Mouse (Mus musculus): ENCODE results near the gene Dynlt1b.
"Not testable (repeated sequence)": the region's sequence is repeated elsewhere in the genome, so short reads cannot be mapped to it uniquely, and the experiment has no call there.

The Dynlt1b gene

DNA sequence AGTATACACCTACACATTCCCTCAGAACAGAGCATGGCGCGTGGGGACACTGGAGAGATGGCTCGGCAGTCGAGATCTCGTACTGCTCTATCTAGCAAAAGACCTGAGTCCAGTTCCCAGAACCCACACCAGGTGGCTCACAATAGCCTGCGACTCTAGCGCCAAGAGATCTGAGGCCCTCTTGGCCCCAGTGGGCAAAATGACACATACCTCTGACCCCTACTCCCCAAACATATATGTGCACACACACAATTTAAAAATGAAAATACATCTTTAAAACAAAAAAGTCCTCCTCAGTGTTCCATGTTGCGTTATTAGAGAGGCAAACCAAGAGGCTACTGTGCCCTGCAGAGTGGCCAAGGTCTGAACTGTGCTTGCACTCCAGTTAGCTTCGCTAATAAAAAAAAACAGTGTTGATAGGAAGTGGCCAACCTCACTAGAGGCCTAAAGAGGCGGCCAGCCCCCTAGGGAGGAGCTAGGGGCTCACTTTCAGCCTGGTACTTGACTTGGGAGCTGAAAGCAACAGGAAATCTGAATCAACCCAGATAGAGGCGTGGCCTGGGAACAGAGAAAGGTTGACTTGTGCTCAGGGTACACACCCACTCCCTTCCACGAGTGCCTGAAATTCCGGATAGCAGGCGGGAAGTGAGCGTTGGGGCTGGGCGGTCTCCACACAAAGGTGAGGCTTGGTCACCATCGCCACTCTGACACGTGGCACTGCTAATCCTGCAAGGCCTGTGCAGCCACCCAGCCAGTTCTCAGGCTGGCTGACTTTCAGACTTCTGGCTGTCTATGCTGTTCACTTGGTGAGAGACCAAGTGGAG lies 37.9 kb downstream of the Dynlt1b start:
- DNase-seq (ENCODE audit: low read depth) = peak; percentile 86

DNA sequence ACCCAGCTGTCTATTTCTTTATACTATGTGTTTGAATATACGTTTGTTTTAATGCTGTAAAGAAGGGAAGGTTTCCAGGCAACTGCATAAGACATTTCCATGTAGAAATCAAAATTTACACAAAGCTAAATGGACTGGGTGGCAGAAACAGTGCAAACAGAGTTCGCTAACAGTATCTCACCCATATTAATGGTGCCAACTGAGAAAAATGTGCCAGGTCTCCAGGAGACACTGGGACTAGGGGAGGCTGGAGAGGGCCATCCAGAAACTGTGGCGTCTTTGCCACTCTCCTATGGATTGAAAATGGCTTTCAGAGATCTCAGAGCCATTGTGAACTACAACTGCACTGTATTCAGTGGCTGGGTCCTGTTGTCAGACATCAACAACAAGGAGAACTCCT lies 40.1 kb downstream of the Dynlt1b start:
- DNase-seq (ENCODE audit: low read depth) = not testable (repeated sequence)

DNA sequence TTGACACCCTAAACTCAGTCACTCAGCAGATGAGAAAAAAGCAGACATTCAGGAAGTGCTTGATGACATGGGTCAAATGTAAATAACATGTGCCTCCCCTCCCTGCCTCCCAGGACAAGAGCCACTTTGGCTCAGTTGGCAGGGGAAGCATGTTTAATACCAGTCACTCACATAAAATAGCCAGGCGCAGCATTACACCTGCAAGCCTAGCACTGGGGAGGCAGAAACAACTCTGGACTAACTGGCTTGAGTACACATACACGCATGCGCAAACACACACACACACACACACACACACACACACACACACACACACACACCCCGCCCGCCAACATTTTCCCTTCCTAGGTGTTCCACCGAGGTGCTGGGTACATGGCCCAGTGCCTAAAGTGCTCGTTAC lies 40.8 kb downstream of the Dynlt1b start:
- not testable (repeated sequence) for DNase-seq (ENCODE audit: low read depth)

DNA sequence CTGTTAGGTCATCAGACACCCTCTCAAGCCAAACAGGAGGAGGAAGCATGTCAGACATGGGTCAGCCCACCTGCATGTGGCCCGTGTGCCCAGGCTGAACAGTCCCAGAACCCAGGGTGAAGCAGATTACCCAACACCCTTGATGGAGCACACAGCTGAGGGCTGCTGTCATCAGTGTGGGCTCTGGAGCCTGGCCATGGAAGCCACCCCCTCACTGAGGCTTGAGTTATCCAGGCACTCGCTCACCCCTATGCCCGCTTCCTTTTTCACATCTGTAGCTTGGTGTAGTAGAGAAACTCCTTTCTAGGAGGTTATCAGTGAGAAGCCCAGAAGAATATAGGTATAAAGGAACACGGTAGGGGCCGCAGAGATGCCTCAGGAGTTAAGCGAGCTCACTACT lies 45.4 kb downstream of the Dynlt1b start:
- not testable (repeated sequence) for DNase-seq (ENCODE audit: low read depth)

DNA sequence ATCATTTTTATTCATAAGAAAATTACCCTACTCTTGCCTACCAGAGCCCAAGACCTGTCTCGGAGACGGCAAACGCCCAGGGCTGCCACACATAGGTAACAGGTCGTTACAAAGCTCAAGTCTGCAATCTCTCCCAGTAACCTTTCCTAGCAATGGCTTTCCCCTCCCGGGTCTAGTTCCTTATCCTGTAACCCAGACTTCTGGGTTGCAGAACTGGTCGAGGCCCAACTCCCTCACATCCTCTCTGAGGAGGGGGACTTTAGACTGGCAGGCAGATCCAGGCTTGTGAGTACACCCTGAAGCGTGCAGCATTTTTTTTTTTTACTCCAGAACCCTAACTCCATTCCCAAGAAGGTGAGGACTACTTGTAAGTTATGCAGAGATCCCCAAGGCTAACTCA lies 46.0 kb downstream of the Dynlt1b start:
- DNase-seq (ENCODE audit: low read depth) = not testable (repeated sequence)

DNA sequence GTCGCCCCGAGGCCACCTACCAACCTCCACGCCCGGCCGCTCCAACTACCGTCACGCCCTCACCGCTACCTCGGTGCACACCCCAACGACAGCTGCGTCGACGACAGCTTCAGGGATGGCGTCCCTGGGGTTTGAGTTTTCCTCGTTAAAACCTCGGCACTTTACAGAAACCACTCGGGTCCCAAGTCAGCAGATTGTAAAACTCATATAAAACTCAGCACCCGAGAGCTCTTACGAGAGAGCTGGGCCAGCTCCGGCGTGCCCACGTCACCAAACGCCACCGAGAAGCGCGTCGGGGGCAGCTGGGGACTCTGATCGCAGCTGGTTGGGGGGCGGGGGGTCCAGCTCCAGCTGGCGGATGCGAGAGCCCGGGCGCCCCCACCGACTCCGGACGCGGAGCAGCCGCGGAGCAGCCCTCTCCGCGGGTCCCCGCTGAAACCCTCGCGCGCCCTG lies 46.6 kb downstream of the Dynlt1b start:
- peak; percentile 30 for DNase-seq (ENCODE audit: low read depth)

DNA sequence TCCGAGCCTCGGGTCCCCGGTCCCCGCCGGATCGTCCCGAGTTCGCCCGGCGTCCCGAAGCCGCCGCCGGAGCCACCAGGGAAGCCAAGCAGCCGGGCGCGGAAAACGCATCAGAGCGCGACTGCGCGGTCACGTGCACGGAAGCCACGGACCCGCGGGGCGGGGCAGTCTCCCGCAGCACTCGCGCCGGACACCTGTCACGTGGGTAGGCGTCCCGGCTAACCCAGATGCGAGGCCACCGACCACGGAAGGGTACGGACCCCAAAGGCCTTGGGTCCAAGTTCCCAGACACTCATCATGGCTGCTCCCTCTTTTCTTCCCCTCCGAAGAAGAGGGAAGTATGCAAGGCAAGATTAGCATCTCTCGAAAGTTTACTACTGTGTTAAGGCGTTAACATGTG lies 47.1 kb downstream of the Dynlt1b start:
- DNase-seq (ENCODE audit: low read depth) = peak; percentile 54

DNA sequence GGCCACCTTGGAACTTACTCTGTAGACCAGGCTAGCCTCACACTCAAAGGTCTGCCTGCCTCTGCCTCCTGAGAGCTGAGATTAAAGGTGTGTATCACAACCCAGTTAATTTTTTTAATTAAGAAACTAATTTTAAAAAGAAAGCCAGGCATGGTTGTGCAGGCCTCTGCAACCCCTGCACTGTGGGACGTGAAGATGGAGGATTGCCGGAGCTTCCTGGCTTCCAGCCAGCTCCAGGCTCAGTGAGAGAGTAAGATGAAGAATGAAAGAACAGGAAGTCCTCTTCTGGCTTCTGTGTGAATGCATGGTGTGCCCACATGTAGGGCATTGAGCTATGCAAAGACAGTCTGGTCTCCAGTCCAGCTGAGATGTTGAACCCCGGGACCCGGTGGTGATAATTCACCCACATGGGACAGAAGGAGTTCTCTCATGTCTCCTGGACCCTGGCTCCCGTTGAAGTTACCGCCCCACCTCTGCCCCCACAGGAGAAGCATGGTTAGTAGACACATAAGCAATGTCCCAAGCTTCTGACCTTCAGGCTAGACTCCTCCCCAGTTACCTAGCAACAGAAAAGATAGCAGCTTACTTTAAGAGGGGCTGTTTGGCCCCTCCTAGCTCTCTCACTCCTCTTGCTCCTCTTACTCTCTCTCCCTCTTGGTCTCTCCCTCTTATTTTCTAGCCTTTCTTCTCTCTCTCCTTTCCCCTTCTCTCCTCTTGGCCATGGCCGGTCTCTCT lies 51.1 kb downstream of the Dynlt1b start:
- DNase-seq (ENCODE audit: low read depth) = not testable (repeated sequence)

DNA sequence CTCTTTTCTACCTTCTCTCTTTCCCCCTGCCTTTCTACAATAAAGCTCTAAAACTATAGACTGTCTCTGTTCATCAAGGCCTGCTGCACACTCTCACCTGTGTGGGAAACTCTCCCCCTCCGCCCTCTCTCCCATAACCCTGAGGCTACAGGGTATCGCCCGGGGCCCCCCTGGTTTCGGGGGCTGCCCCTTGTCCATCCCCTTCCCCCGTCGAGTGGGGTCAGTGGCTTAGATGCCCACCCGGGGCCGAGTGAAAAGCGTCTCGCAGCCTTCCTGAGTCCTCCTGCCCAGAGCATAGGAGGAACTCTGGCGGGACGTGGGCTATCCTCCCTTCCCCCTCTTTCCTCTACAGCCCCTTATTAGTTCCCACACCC lies 51.7 kb downstream of the Dynlt1b start:
- DNase-seq (ENCODE audit: low read depth) = not testable (repeated sequence)

DNA sequence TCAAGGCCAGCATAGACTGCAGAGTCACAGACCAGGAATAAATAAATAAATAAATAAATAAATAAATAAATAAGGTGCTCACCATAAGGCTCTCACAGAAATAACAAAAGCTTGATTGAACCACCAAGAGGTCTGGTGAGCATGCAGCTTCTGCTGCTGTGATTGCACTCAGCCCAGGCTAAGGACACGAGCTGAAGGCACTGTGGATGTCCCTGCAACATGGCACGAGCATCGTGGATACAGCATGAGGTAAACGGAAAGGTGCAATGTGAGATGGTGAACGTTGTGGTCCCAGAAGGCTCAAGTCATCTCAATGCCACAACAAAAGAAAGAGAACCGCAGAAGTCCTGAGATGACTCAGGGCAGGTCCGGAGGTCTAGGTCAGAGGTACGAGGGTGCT lies 52.3 kb downstream of the Dynlt1b start:
- not testable (repeated sequence) for DNase-seq (ENCODE audit: low read depth)

All from 416B (cell line).